Mouse (Mus musculus): Measurements from ENCODE around the gene S100a4.
A peak's percentile ranks its signal among the peaks of the same experiment; 100 is the strongest.

GRCm38 (mm10) chr3:90582156-90582555 is 21.4 kb upstream of the S100a4 start:
- TF ChIP-seq CTCF (IDR thresholded peaks at IDR 0.05; ENCODE audit: borderline replicate concordance, extremely low read depth, insufficient read depth, insufficient read length) (peak; percentile 35; the same call in 1 of the 2 replicates), POLR2A (IDR thresholded peaks at IDR 0.05; ENCODE audit: borderline replicate concordance, extremely low read depth, insufficient read depth, insufficient read length, poor library complexity, severe bottlenecking) (no peak)
